Mouse (Mus musculus): ENCODE measurements around the gene Prrt1. TPM values are rescaled to one million over a fixed set of nuclear protein-coding genes. Genes with fewer than 3 reads are reported as not detected.

Gene Prrt1
- total and polyA plus RNA-seq, 2 experiments from 2014 or later, result 7.3 to 8.1 TPM

DNA sequence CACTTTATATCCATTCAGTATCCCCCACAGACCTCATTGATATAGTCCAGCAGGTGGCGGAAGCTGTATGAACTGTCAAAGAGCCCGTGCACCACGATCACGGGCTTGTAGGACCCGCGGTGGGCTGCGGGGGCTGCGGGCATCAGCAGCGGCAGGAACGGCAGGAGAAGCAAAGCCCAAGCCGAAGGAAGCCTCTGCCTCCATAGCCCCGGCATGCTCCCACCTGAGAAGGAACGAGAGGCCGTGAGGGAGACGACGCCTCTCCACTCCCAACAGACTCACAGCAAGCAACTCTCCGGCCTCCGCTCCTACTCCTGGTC is 2.6 kb upstream of the Prrt1 start:
- TF ChIP-seq CTCF (IDR thresholded peaks at IDR 0.05; ENCODE audit: low read depth), result peak; percentile 75
- no peaks in the 10 kb centered on the region for H3K27me3 ChIP-seq (ENCODE audit: insufficient read depth, low read length)
- ATAC-seq, result peak; percentile 21; the same call in 1 of the 2 replicates
- DNase-seq (ENCODE audit: low spot score), result peak; percentile 80
- H3K4me2 ChIP-seq (ENCODE audit: low read depth, low read length), result peak overlapping the region; percentile 98
- H3K4me3 ChIP-seq (ENCODE audit: low read length), result peak overlapping the region; percentile 55
- H3K27ac ChIP-seq, result peak overlapping the region; percentile 95
- peaks cover 6% of the 10 kb centered on the region; the same call in 1 of the 2 replicates for H3K36me3 ChIP-seq (ENCODE audit: insufficient read depth, low read length)
- WGBS, result 0% methylated on average over 18 of the region's 18 CpGs
- H3K9me3 ChIP-seq (ENCODE audit: low read length), result no peaks in the 10 kb centered on the region
- peaks cover 42% of the 10 kb centered on the region for H3K4me1 ChIP-seq (ENCODE audit: insufficient read depth, low read length)
- H3K9ac ChIP-seq (replicated peaks; ENCODE audit: low read length), result peak overlapping the region; percentile 59

DNA sequence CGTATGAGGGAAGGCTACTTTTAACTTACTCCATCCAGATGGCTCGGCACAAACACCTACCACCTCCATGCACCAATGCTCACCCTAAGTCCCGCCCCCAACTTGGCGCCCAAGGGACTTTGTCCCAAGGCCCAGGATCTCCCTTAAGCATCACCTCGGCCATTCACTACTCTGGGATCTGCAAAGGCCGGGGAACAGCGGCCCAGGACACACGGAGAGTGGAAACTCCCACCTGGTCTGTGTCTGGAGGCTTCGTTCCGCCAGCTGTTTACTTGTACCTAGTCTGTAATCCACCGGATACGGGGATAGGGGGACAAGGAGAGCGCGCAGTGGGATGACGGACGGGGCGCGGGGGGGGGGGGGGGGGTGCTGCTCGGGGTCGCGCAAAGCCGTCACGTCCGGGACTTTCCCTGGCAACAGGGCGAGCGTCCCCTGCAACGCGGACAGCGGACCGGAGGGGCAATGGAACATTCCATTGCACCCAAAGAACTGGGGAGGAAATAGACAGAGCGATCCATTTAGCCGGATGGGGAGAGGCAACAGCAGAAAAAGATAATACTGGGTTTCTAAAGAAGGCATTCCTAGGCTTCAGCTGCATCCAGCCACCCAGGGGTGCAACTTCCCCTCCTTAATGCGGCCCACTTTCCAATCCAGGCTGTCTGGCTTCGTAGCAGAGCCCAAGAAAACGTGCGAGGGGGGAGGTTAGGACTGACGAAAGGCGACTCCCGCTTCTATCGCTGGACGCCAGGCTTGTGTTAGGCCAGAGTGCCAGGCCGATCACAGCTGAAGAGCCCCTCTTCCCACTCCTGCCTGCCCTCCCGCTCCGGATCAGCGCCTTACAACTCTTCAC is 2.0 kb upstream of the Prrt1 start:
- peak overlapping the region; percentile 59 for H3K9ac ChIP-seq (replicated peaks; ENCODE audit: low read length)
- peaks cover 44% of the 10 kb centered on the region for H3K4me1 ChIP-seq (ENCODE audit: insufficient read depth, low read length)
- under 1% methylated on average over 43 of the region's 45 CpGs for WGBS

DNA sequence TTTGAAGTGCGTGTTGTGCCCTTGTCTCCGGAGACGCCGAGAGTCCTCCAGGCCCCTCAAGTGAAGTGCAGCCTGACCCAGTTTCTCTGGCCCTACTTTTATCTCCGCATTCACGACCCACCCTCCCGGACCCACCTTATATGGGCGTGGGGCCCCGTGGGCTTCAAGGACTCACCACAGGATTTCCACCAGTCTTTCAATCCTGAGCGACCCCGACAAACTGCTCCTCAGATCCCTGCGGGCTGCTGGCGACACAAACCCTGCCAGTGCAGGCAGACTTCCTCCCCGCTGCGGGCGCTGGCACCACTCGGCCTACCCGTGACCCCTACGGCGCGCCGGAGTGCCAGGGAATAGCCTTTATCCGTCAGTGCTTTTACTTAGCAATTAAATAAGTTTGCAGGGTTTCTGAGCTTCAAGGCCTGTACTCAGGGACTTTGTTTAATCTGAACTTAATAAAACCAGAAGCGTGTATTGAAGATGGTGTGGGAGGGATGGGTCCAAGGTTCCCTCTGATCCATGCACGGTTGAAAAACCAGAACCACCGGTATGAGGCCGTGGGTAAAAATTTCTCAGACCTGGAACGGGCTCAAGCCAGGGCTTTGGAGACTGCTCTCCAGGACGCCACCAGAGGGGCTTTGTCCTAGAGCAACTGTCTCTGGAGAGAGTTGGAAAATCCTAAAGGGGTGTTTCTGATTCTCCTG is 1.2 kb upstream of the Prrt1 start, which contains the start of gene Ppt2:
Ppt2 (minus strand) TSS at position 568 of the 701 bp plus-strand sequence.
- H3K4me1 ChIP-seq (ENCODE audit: insufficient read depth, low read length), result peaks cover 44% of the 10 kb centered on the region
- H3K4me2 ChIP-seq (ENCODE audit: low read depth, low read length), result peak within 1 kb of the TSS; percentile 98
- no peaks in the 10 kb centered on the region for H3K27me3 ChIP-seq (ENCODE audit: insufficient read depth, low read length)
- H3K9ac ChIP-seq (replicated peaks; ENCODE audit: low read length), result peak within 1 kb of the TSS; percentile 59
- H3K27ac ChIP-seq, result peak within 1 kb of the TSS; percentile 95
- ATAC-seq, result no peak
- WGBS, result 5% methylated on average over 29 of the region's 29 CpGs
- no peaks in the 10 kb centered on the region for H3K9me3 ChIP-seq (ENCODE audit: low read length)
- peak; percentile 33 for DNase-seq (ENCODE audit: low spot score)
- peak within 1 kb of the TSS; percentile 55 for H3K4me3 ChIP-seq (ENCODE audit: low read length)
- no peak for TF ChIP-seq CTCF (IDR thresholded peaks at IDR 0.05; ENCODE audit: low read depth)
- H3K36me3 ChIP-seq (ENCODE audit: insufficient read depth, low read length), result no peaks in the 10 kb centered on the region

More for the DNA sequence above, 2.0 kb upstream of the Prrt1 start:
- ATAC-seq (peak; percentile 88), DNase-seq (ENCODE audit: low spot score) (peak; percentile 95)
- Histone ChIP-seq H3K4me2 (ENCODE audit: low read depth, low read length) (peak overlapping the region; percentile 98), H3K27me3 (ENCODE audit: insufficient read depth, low read length) (no peaks in the 10 kb centered on the region), H3K9me3 (ENCODE audit: low read length) (no peaks in the 10 kb centered on the region), H3K4me3 (ENCODE audit: low read length) (peak overlapping the region; percentile 55), H3K27ac (peak overlapping the region; percentile 95), H3K36me3 (ENCODE audit: insufficient read depth, low read length) (peaks cover 6% of the 10 kb centered on the region; the same call in 1 of the 2 replicates)
- 0 out of 2 replicates have a peak, but pooled peaks have one; percentile 3 for TF ChIP-seq CTCF (IDR thresholded peaks at IDR 0.05; ENCODE audit: low read depth)

DNA sequence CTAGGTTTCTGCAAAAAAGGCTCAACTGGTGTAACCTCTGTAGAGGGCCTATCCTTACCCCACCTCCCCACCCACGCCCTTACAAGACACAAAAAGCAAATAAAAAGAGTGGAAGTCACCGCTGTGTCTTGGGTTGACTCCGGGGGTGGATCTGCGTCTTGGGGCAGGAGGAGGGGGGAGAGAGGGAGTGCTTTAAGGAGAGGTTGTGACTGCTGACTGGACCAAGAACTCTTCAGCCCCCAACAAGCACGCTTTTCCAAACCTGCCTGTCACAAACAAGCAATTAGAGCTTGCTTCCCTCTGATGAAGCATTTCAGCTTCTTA is 727 bp upstream of the Prrt1 start:
- peaks cover 44% of the 10 kb centered on the region for H3K4me1 ChIP-seq (ENCODE audit: insufficient read depth, low read length)
- H3K27ac ChIP-seq, result peak overlapping the region; percentile 95
- H3K4me3 ChIP-seq (ENCODE audit: low read length), result peak overlapping the region; percentile 55
- no peak for ATAC-seq
- peak overlapping the region; percentile 59; the same call in 1 of the 2 replicates for H3K9ac ChIP-seq (replicated peaks; ENCODE audit: low read length)
- H3K27me3 ChIP-seq (ENCODE audit: insufficient read depth, low read length), result no peaks in the 10 kb centered on the region
- H3K9me3 ChIP-seq (ENCODE audit: low read length), result no peaks in the 10 kb centered on the region
- no peaks in the 10 kb centered on the region for H3K36me3 ChIP-seq (ENCODE audit: insufficient read depth, low read length)
- DNase-seq (ENCODE audit: low spot score), result no peak
- WGBS, result 22% methylated on average over 5 of the region's 5 CpGs
- H3K4me2 ChIP-seq (ENCODE audit: low read depth, low read length), result peak overlapping the region; percentile 98
- no peak for TF ChIP-seq CTCF (IDR thresholded peaks at IDR 0.05; ENCODE audit: low read depth)

DNA sequence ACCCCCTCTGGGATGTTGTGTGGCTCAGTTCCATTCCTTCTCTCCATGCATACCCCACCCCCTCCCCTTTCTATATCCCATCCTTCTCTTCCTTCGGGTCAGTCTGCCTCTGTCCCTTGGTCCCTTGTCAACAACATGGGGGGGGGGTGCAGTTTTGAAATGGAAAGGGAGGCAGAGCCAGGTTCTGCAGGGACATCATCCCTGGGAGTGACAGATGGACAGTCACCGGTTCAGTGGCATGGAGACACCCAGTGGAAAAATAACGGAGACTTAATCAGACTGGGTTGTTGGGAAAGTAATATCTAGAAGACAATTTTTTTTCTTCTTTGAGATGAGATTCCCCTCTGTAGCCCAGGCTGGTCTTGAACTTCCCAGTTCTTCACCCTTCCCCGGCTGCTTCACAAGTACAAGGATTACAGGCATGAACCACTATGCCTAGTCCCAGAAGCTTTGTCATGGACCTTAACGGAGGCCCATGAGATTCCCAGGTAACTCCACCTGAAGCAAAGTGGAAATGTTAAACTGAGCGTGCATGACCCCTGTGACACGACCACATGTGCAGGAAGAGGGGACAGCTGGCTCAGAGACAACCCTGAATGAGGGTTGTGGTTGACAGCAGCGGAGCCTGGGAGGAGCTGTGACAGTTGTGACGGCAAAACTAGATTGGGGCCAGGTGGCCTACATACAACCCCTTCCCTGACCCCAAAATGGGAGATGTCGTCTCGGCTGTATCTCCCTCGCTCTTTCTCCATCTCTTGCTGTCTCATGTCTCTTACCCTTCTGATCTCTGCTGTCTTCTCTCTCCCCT is 667 bp downstream of the Prrt1 start:
- DNase-seq (ENCODE audit: low spot score), result no peak
- Histone ChIP-seq H3K36me3 (ENCODE audit: insufficient read depth, low read length) (no peaks in the 10 kb centered on the region), H3K4me1 (ENCODE audit: insufficient read depth, low read length) (peaks cover 44% of the 10 kb centered on the region), H3K4me2 (ENCODE audit: low read depth, low read length) (peak overlapping the region; percentile 98), H3K27me3 (ENCODE audit: insufficient read depth, low read length) (no peaks in the 10 kb centered on the region), H3K9me3 (ENCODE audit: low read length) (no peaks in the 10 kb centered on the region), H3K9ac (replicated peaks; ENCODE audit: low read length) (peak overlapping the region; percentile 46; the same call in 1 of the 2 replicates), H3K4me3 (ENCODE audit: low read length) (peak overlapping the region; percentile 55), H3K27ac (peak overlapping the region; percentile 20; the same call in 1 of the 2 replicates)
- no peak for ATAC-seq
- WGBS, result 17% methylated on average over 12 of the region's 12 CpGs
- no peak for TF ChIP-seq CTCF (IDR thresholded peaks at IDR 0.05; ENCODE audit: low read depth)

DNA sequence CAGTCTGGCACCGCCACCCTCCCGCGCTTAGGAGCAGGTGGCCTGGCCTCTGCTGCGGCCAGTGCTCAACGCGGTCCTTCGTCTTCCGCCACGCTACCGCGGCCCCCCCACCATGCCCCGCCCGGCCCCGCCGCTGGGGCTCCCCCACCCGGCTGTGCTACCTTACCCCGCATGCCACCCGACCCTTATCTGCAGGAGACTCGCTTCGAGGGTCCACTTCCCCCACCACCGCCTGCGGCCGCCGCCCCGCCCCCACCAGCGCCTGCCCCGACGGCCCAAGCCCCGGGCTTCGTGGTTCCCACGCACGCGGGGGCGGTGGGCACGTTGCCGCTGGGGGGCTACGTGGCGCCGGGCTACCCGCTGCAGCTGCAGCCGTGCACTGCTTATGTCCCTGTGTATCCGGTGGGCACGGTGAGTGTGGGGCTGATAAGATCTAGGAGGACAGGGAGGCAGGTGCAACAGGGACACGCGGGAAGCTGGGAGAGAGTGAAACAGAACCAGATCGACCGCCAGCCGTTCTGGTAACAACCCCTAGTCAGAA is 1.5 kb downstream of the Prrt1 start:
- Histone ChIP-seq H3K27me3 (ENCODE audit: insufficient read depth, low read length) (no peaks in the 10 kb centered on the region), H3K27ac (peak overlapping the region; percentile 8; the same call in 1 of the 2 replicates), H3K9me3 (ENCODE audit: low read length) (no peaks in the 10 kb centered on the region), H3K4me3 (ENCODE audit: low read length) (peak overlapping the region; percentile 55), H3K4me1 (ENCODE audit: insufficient read depth, low read length) (peaks cover 44% of the 10 kb centered on the region), H3K36me3 (ENCODE audit: insufficient read depth, low read length) (no peaks in the 10 kb centered on the region), H3K4me2 (ENCODE audit: low read depth, low read length) (peak overlapping the region; percentile 98), H3K9ac (replicated peaks; ENCODE audit: low read length) (peak overlapping the region; percentile 46)
- WGBS, result 3% methylated on average over 44 of the region's 48 CpGs
- no peak for TF ChIP-seq CTCF (IDR thresholded peaks at IDR 0.05; ENCODE audit: low read depth)
- no peak for DNase-seq (ENCODE audit: low spot score)
- no peak for ATAC-seq

Data from hindbrain, postnatal 0 days (tissue).